Mouse (Mus musculus) neural tube, embryonic 10.5 days (tissue): ENCODE data around the gene Nrip2.

ENCODE experiments used
- DNase-seq: peaks from one replicate; pipeline ENCODE4 v3.0.0-alpha.2; 2017; ENCODE audit warnings: low spot score; ENCODE audit errors: extremely low spot score

Nrip2 gene

DNA sequence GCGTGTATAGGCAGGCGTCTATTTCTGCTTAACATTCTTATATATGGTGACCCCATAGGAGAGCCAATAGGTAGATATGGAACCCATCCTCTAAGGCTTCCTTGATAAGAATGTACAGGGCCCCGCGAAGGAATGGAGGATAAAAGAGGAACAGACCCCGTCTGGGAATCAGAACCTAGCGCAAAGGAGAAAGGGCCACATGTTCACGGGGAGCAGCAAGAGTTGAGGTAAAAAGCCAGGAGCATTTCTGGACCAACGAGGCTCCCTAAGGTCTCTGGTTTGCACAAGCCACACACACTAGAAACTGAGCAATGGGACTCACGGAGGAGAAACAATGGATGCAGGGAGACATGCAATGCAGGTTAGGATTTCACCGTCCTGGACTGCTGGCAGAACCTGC is 38.2 kb downstream of the Nrip2 start:
- no peak for DNase-seq

DNA sequence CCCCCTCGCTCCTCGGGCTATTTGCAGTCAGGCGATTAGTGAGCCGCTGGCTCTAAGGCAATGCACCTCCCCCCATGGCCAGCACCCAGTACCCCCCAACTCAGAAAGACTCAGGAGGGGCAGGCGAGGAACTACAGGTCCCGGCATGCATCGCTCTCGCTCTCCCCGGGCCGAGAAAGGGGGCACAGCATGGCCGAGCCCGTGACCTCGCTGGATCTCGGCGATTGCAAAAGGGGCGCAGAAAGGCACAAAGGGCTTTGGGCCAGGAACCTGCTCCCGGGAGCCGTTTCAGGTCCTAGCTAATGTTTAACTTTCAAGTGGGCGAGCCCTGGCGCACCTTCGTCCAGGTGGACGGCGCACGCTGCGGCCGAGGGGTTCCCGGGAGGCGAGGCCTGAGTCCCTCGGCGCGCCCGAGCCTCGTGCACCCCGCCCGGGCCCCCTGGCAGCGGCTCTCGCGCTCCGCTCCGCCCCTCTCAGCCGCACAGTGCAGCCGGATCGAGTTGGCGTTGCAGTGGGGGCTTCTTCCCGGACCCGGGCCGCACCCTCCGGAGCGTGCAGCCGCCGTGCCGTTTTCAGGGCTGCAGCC is 38.7 kb downstream of the Nrip2 start:
- peak; percentile 83 for DNase-seq

DNA sequence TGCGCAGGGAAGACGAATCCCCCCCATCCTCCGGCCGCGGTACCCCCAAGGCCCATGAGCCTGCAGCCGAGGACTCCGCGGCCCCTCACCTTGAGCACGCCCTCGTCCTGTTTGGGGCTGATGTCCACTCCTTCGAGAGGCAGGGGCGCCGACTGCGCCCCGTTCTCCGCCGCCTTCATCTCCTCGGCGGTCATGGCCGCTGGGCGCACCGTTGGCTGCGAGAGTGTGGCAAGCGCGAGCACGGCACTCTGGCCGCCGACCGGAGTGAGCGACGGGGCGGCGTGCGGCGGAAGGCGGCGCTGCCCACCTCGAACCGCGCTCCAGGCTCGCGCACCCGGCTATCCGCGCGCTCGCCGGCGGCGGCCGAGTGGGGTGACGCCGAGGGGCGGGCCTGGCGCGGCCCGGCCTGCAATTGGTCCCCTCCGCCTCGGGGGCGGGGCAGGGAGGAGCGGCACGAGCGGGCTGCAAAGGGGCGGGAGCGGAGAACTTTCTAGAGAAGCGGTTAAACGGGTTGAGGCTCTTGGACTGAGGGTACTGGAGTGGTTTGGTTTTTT is 39.3 kb downstream of the Nrip2 start, which contains the start of gene Fkbp4:
Gene Fkbp4 (minus strand): TSS at position 361 of the 554 bp plus-strand sequence.
- DNase-seq: peak; percentile 89

DNA sequence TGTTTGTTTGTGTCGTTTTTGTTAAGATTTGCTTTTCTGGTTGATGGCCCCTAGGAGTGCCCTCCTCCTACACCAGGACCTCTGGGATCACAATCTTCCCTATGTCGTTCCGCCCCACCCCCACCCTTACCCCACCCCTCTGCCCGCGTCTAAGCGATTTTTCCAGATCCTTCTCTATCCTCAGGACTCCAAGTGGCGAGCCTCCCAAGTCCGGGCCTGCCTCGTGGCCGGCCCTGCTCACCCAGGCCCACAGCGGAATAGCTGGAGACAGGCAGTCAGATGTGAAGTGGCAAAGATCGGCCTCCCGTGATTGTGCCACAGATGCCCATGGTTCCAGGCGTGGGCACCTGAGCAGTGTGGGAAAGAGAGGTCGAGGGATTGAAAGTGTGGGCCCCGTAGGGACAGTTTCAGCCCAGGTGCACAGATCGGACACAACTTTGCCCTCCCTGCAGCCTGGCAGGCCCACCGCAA is 39.8 kb downstream of the Nrip2 start:
- DNase-seq: no peak

DNA sequence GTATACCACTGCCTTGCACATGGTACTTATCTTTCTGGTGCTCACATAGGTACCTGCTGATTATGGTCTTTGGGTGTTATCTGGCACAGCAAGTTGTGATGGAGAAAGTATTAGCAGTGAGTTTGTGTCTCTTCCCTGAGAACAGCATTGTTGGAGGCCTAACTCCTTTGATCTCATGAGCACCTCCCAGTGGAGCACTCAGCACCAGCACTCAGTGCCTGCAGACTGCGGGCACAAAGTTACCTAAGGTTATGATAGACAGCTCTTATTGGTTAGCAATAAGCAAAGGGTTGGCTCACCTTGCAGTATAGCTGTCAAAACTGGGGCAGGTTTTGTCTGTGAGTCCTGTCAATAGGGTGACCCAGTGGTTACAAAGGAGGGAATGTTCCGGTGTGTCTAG is 41.1 kb downstream of the Nrip2 start:
- DNase-seq: no peak

DNA sequence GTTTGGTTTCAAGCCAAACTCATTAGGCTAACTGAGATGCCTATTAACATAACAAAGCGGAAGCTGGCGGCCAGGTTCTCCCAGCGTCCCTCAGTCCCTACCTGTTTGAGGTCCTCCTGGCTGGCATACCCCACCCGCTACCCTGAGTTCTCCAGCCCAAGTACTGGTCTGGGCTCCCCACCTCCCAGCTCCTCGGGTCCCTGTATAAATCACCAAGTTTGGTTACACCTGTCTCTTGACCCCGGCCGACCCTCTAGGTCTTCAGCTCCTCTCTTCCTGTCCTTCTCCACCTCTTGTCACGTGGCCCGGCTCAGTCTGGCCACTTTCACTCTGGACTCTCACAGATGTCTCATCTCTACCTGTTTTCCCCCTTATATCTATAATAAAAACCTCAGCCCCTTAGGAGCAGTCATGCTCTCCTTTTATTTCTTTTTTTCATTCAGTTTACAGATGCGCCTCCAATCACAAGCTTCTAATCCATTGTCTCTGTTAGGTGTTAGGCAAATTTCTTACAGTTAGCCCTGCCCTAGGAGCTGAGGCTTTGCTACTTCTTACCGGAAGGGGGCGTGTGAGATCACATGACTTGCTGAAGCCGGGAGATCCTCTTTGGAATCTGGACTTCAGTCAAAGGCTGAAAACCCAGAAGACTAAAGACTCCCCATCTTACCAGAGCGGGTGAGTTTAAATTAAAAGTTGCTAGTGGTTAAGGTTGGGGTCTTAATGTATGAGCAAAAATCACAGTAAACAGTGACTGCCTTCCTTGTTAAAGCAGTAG is 46.9 kb downstream of the Nrip2 start:
- peak; percentile 49 for DNase-seq

DNA sequence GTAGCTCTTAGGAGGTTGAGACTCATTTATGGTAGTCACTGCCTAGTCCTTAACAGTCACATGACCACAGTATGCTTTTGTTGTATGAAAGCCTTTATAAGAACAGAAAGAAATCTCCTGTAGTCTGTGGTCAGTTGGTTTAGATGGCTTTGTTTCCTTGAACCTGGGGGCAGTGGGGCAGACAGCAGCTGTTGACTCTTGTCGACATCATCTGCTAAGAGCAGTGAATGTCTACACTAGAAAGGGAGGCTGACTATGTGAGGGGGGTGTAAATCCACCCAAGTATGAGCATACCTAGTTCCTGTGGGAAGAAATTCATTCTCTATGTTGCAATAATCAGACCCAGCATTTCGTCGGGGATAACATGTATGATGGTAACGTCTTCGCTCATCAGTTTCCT is 48.0 kb downstream of the Nrip2 start:
- no peak for DNase-seq

DNA sequence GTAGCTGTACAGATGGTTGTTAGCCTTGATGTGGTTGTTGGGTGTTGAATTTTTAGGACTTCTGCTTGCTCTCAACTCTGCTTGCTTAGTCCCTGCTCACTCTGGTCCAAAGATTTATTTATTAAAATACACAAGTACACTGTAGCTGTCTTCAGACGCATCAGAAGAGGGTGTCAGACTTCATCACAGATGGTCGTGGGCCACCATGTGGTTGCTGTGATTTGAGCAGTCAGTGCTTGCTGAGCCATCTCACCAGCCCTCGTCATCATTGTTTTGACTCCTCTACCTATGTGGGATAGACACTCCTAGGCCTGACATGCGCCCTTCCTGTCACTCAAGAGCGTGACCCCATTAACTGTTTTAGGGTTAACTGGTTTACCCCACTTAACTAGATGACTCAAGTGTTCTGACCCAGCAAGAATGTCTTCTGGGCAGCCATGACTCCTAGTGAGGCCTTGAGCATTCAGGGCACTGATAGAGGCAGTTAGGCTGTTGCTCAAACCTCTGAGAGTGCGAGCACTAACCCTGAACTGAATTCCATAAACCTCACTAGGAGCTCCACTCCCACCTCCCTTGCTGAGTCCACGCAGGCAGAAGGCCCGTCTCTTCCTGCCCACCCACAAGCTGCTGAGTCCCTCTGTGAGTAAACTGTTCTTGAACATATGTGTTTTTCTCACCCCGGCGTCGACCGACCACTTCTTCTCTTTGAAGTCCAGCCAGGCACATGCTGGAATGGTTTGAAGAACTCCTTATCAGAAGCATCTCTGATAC is 56.9 kb downstream of the Nrip2 start:
- DNase-seq: no peak

DNA sequence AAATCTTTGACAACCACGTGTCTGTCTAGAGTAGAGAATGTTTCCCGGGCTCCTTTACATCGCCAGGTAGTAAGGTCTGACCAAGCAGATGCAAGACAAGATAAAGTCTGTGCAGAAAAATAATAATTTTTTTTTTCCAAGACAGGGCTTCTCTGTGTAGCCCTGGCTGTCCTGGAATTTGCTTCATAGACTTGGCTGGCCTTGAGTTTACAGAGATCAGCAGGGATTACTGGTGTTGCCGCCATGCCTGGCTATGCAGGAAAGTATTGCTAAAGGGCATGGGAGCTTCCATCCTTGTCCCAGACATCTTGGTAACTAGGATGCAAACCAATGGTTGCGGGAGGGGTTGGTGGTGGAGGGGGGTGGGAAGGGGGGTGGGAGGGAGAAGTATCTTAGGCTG is 58.1 kb downstream of the Nrip2 start:
- no peak for DNase-seq

DNA sequence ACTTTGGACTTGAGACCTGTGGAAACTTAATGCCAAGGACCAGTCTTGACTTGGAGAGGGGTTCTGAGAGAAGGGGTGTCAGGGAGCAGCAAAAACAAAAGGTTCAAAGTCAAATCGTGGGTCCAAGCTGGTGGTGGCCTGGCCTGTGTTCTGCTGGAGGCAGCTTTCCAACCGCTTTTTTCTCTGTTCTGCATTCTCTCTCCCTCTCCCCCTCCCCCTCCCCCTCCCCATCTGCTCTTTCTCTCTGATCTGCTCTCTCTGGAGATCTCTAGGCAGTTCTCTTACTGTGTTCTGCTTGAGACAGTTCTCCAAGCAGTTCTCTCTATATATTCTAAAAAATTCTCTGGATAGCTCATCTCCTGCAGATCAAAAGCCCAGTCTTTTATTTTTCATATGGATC is 61.2 kb downstream of the Nrip2 start:
- DNase-seq: no peak

DNA sequence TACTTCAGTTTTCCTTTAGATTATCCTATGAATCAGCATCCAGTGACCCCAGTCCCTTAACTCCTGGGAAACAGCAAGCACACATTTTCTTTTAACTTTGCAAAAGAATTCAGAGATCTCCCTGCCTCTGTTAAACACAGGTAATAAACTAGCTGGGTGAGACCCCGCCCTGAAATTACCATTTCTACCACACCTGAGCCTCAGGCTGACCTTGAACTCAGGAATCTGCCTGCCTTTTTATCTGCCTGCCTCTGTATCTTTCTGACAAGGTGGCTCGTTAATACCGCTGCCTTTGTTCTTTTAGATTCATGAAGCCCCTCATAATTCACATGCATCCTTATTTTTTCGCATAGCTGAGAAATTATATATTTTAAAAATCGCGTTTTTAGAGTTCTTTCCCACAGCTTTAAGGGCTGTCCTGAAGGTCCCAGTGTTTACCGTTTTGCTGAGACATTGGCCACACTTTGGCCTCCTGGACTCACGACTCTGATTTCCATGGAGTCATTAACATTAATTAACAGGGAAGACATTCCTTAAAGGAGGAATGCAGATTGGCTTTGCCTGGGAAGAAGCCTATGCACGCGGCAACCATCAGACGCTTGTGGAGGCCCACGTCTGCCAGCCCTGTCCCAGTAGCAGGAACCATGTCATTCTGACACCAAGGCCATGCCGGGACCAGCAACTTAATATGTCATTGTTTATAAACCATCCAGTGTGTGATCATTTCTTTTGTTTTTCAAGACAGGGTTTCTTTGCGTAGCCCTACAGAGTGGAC is 61.8 kb downstream of the Nrip2 start:
- no peak for DNase-seq

DNA sequence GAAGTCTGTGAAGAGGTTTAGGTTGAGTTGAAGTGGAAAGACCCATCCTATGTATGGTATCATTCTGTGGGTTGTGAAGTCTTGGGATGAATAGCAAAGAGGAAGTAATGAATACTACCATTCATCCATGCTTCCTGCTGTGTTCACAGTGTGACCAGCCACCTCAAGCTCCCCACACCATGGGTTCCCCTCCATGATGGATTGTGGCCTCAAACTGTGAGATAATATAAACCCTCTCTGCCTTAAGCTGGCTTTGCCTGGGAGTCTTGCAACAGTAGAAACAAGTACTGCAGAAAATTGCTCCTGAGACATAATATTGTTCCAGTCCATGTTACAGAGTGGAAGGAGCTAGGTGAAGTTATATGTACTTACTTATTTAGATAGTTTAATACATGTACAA is 62.5 kb downstream of the Nrip2 start:
- no peak for DNase-seq

DNA sequence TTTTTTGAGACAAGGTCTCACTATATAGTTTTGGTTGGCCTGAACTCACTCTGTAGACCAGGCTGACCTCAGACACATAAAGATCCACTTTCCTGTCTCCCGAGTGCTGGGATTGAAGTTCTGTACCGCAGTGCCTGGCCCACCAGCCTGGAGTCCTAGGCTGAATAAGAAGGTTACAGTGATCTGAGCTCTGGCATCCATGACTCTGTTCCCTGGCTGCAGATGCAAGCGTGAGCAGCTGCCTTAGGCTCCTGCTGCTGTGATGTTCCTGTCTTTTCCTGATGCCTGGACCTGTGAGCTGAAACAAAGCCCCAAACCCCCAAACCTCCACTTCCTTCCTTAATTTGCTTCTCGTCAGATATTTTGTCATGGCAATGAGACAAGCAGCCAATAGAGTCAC is 65.9 kb downstream of the Nrip2 start:
- DNase-seq: no peak
